Mouse (Mus musculus): ENCODE data around the gene Prcd. TPM values are rescaled to one million over a fixed set of nuclear protein-coding genes. Genes with fewer than 3 reads are reported as not detected.
"Not testable (repeated sequence)": the region's sequence is repeated elsewhere in the genome, so short reads cannot be mapped to it uniquely, and the experiment has no call there.

The Prcd gene
- 1.1 and 1.6 TPM in 2 replicates for polyA plus RNA-seq (2015; fragmentation: Nextera tagmentation; extraction: Ambion mirVana)

GRCm38 (mm10) chr11:116653234-116653633 is at the start of gene Prcd:
Gene Prcd (plus strand): TSS chr11:116653534.
- H3K27ac ChIP-seq (ENCODE audit: low read length) = peak within 1 kb of the TSS; percentile 17; the same call in 1 of the 2 replicates
- H3K4me1 ChIP-seq (ENCODE audit: control insufficient read depth, insufficient read depth, low read length) = peaks cover 35% of the 10 kb centered on the region
- no peak for ATAC-seq (ENCODE audit: insufficient read depth, low FRiP score)
- no peaks in the 10 kb centered on the region for H3K9me3 ChIP-seq (replicated peaks; ENCODE audit: control insufficient read depth, low read length)
- H3K4me3 ChIP-seq (replicated peaks; ENCODE audit: low read length) = peak within 1 kb of the TSS; percentile 56
- peak within 1 kb of the TSS; percentile 81 for H3K9ac ChIP-seq (ENCODE audit: low read length)
- no peaks in the 10 kb centered on the region for H3K36me3 ChIP-seq (ENCODE audit: control insufficient read depth, insufficient read depth, low read length)
- H3K4me2 ChIP-seq (ENCODE audit: low read depth, low read length) = peak within 1 kb of the TSS; percentile 88
- WGBS = 7% methylated on average over 10 of the region's 10 CpGs
- peaks cover 14% of the 10 kb centered on the region for H3K27me3 ChIP-seq (ENCODE audit: control insufficient read depth, insufficient read depth, low read length)

GRCm38 (mm10) chr11:116604097-116604496 is 49.2 kb upstream of the Prcd start:
- Histone ChIP-seq H3K9me3 (replicated peaks; ENCODE audit: control insufficient read depth, low read length) (no peaks in the 10 kb centered on the region), H3K27ac (ENCODE audit: low read length) (no peak overlapping the region), H3K36me3 (ENCODE audit: control insufficient read depth, insufficient read depth, low read length) (peaks cover 3% of the 10 kb centered on the region; the same call in 1 of the 2 replicates), H3K4me3 (replicated peaks; ENCODE audit: low read length) (no peak overlapping the region), H3K9ac (ENCODE audit: low read length) (no peak overlapping the region), H3K4me1 (ENCODE audit: control insufficient read depth, insufficient read depth, low read length) (no peaks in the 10 kb centered on the region), H3K27me3 (ENCODE audit: control insufficient read depth, insufficient read depth, low read length) (no peaks in the 10 kb centered on the region), H3K4me2 (ENCODE audit: low read depth, low read length) (no peak overlapping the region)
- 89% methylated on average over 12 of the region's 12 CpGs for WGBS
- no peak for ATAC-seq (ENCODE audit: insufficient read depth, low FRiP score)

GRCm38 (mm10) chr11:116607717-116608116 is 45.6 kb upstream of the Prcd start:
- no peak for ATAC-seq (ENCODE audit: insufficient read depth, low FRiP score)
- H3K36me3 ChIP-seq (ENCODE audit: control insufficient read depth, insufficient read depth, low read length) = peaks cover 3% of the 10 kb centered on the region; the same call in 1 of the 2 replicates
- no peak overlapping the region for H3K9ac ChIP-seq (ENCODE audit: low read length)
- 90% methylated on average over 3 of the region's 3 CpGs for WGBS
- H3K9me3 ChIP-seq (replicated peaks; ENCODE audit: control insufficient read depth, low read length) = no peaks in the 10 kb centered on the region
- H3K4me1 ChIP-seq (ENCODE audit: control insufficient read depth, insufficient read depth, low read length) = no peaks in the 10 kb centered on the region
- no peaks in the 10 kb centered on the region for H3K27me3 ChIP-seq (ENCODE audit: control insufficient read depth, insufficient read depth, low read length)
- no peak overlapping the region for H3K4me2 ChIP-seq (ENCODE audit: low read depth, low read length)
- H3K27ac ChIP-seq (ENCODE audit: low read length) = no peak overlapping the region
- no peak overlapping the region for H3K4me3 ChIP-seq (replicated peaks; ENCODE audit: low read length)

- no peak overlapping the region for H3K9ac ChIP-seq (ENCODE audit: low read length)
- no peak for ATAC-seq (ENCODE audit: insufficient read depth, low FRiP score)
- H3K36me3 ChIP-seq (ENCODE audit: control insufficient read depth, insufficient read depth, low read length) = no peaks in the 10 kb centered on the region
- no peaks in the 10 kb centered on the region for H3K27me3 ChIP-seq (ENCODE audit: control insufficient read depth, insufficient read depth, low read length)
- no peaks in the 10 kb centered on the region for H3K9me3 ChIP-seq (replicated peaks; ENCODE audit: control insufficient read depth, low read length)
- no peak overlapping the region for H3K4me3 ChIP-seq (replicated peaks; ENCODE audit: low read length)
- no peak overlapping the region for H3K27ac ChIP-seq (ENCODE audit: low read length)
- no peak overlapping the region for H3K4me2 ChIP-seq (ENCODE audit: low read depth, low read length)
- H3K4me1 ChIP-seq (ENCODE audit: control insufficient read depth, insufficient read depth, low read length) = no peaks in the 10 kb centered on the region
- 86% methylated on average over 15 of the region's 15 CpGs for WGBS
These were observed 43.2 kb upstream of the Prcd start for GRCm38 (mm10) chr11:116609965-116610630.

- not testable (repeated sequence) for H3K4me3 ChIP-seq (replicated peaks; ENCODE audit: low read length); H3K27me3 ChIP-seq (ENCODE audit: control insufficient read depth, insufficient read depth, low read length); H3K9ac ChIP-seq (ENCODE audit: low read length); H3K4me2 ChIP-seq (ENCODE audit: low read depth, low read length); H3K4me1 ChIP-seq (ENCODE audit: control insufficient read depth, insufficient read depth, low read length); H3K9me3 ChIP-seq (replicated peaks; ENCODE audit: control insufficient read depth, low read length); ATAC-seq (ENCODE audit: insufficient read depth, low FRiP score); H3K27ac ChIP-seq (ENCODE audit: low read length); H3K36me3 ChIP-seq (ENCODE audit: control insufficient read depth, insufficient read depth, low read length)
- 87% methylated on average over 9 of the region's 9 CpGs for WGBS
These were observed 42.2 kb upstream of the Prcd start for GRCm38 (mm10) chr11:116611168-116611567.

DNA sequence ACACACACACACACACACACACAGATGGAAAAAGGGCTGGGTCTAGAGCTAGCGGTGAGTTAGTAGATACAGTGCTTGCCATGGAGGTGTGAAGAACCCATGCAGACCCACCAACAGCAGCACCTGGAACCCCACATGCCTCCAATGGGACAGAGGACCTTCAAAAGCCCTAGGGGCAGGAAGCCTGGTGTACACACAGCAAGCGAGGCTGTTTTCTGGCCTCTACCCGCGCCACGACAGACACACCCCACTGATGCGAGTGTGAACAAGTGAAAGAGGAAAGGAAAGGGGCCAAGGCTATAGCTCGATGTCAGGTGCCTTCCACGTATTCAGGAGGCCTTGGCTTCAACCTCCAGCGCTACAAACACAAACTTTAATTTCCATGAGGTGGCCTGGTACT is 41.5 kb upstream of the Prcd start:
- Histone ChIP-seq H3K4me2 (ENCODE audit: low read depth, low read length) (no peak overlapping the region), H3K9ac (ENCODE audit: low read length) (no peak overlapping the region), H3K4me3 (replicated peaks; ENCODE audit: low read length) (no peak overlapping the region), H3K27ac (ENCODE audit: low read length) (no peak overlapping the region), H3K27me3 (ENCODE audit: control insufficient read depth, insufficient read depth, low read length) (no peaks in the 10 kb centered on the region), H3K36me3 (ENCODE audit: control insufficient read depth, insufficient read depth, low read length) (no peaks in the 10 kb centered on the region), H3K4me1 (ENCODE audit: control insufficient read depth, insufficient read depth, low read length) (peaks cover 17% of the 10 kb centered on the region), H3K9me3 (replicated peaks; ENCODE audit: control insufficient read depth, low read length) (no peaks in the 10 kb centered on the region)
- no peak for ATAC-seq (ENCODE audit: insufficient read depth, low FRiP score)
- 83% methylated on average over 9 of the region's 9 CpGs for WGBS

GRCm38 (mm10) chr11:116612554-116612953 is 40.8 kb upstream of the Prcd start:
- WGBS = 87% methylated on average over 1 of the region's 1 CpGs
- no peak for ATAC-seq (ENCODE audit: insufficient read depth, low FRiP score)

DNA sequence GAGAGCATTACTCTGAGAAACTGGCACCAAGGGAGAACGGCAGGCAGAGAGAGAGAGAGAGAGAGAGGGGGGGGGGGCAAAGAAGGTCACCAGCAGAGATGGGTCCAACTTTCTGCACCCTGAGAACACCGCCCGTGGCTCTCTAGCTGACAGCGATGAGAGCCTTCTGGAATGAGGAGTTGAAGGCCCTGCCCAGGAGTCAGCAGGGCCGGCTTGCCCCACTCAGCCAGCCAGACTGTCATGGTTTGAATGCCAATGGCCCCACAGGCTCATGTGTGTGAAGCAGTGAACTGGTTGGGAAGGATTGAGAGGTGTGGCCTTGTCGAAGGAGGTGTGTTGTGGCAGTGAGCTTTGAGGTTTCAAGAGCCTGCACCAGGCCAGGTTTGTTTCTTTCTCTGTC is 40.1 kb upstream of the Prcd start:
- 89% methylated on average over 6 of the region's 6 CpGs for WGBS
- Histone ChIP-seq H3K4me2 (ENCODE audit: low read depth, low read length) (no peak overlapping the region), H3K27ac (ENCODE audit: low read length) (no peak overlapping the region), H3K4me3 (replicated peaks; ENCODE audit: low read length) (no peak overlapping the region), H3K4me1 (ENCODE audit: control insufficient read depth, insufficient read depth, low read length) (peaks cover 23% of the 10 kb centered on the region), H3K9me3 (replicated peaks; ENCODE audit: control insufficient read depth, low read length) (no peaks in the 10 kb centered on the region), H3K27me3 (ENCODE audit: control insufficient read depth, insufficient read depth, low read length) (no peaks in the 10 kb centered on the region), H3K36me3 (ENCODE audit: control insufficient read depth, insufficient read depth, low read length) (no peaks in the 10 kb centered on the region), H3K9ac (ENCODE audit: low read length) (no peak overlapping the region)
- ATAC-seq (ENCODE audit: insufficient read depth, low FRiP score) = no peak

More at GRCm38 (mm10) chr11:116612554-116612953, 40.8 kb upstream of the Prcd start:
- Histone ChIP-seq H3K27me3 (ENCODE audit: control insufficient read depth, insufficient read depth, low read length) (no peaks in the 10 kb centered on the region), H3K36me3 (ENCODE audit: control insufficient read depth, insufficient read depth, low read length) (no peaks in the 10 kb centered on the region), H3K27ac (ENCODE audit: low read length) (no peak overlapping the region), H3K9me3 (replicated peaks; ENCODE audit: control insufficient read depth, low read length) (no peaks in the 10 kb centered on the region), H3K4me3 (replicated peaks; ENCODE audit: low read length) (no peak overlapping the region), H3K9ac (ENCODE audit: low read length) (no peak overlapping the region), H3K4me1 (ENCODE audit: control insufficient read depth, insufficient read depth, low read length) (peaks cover 20% of the 10 kb centered on the region), H3K4me2 (ENCODE audit: low read depth, low read length) (no peak overlapping the region)

GRCm38 (mm10) chr11:116615735-116616437 is 37.4 kb upstream of the Prcd start:
- Histone ChIP-seq H3K27me3 (ENCODE audit: control insufficient read depth, insufficient read depth, low read length) (no peaks in the 10 kb centered on the region), H3K4me2 (ENCODE audit: low read depth, low read length) (peak overlapping the region; percentile 22), H3K9ac (ENCODE audit: low read length) (peak overlapping the region; percentile 18; the same call in 1 of the 2 replicates), H3K4me1 (ENCODE audit: control insufficient read depth, insufficient read depth, low read length) (peaks cover 38% of the 10 kb centered on the region), H3K36me3 (ENCODE audit: control insufficient read depth, insufficient read depth, low read length) (no peaks in the 10 kb centered on the region), H3K9me3 (replicated peaks; ENCODE audit: control insufficient read depth, low read length) (no peaks in the 10 kb centered on the region), H3K27ac (ENCODE audit: low read length) (peak overlapping the region; percentile 74), H3K4me3 (replicated peaks; ENCODE audit: low read length) (no peak overlapping the region)
- 37% methylated on average over 15 of the region's 15 CpGs for WGBS
- peak; percentile 63 for ATAC-seq (ENCODE audit: insufficient read depth, low FRiP score)

All from stomach, embryonic 16.5 days (tissue).